Mouse (Mus musculus) adrenal gland, postnatal 25 days (tissue): ENCODE measurements around the gene Ccdc170. TPM values are rescaled to one million over a fixed set of nuclear protein-coding genes. Genes with fewer than 3 reads are reported as not detected.
"Not testable (repeated sequence)": the region's sequence is repeated elsewhere in the genome, so short reads cannot be mapped to it uniquely, and the experiment has no call there.

Experiments used
- DNase-seq: peaks from one replicate; pipeline ENCODE4 v3.0.0; 2021; ENCODE audit warnings: mixed read lengths
- total RNA-seq: library from RNA; stranded (reverse); gene quantifications from 2 replicates; pipeline ENCODE4 v1.2.3, GENCODE M21; 2021

Ccdc170 gene
- total RNA-seq, 1 experiment from 2014 or later, result 2.0 TPM

DNA sequence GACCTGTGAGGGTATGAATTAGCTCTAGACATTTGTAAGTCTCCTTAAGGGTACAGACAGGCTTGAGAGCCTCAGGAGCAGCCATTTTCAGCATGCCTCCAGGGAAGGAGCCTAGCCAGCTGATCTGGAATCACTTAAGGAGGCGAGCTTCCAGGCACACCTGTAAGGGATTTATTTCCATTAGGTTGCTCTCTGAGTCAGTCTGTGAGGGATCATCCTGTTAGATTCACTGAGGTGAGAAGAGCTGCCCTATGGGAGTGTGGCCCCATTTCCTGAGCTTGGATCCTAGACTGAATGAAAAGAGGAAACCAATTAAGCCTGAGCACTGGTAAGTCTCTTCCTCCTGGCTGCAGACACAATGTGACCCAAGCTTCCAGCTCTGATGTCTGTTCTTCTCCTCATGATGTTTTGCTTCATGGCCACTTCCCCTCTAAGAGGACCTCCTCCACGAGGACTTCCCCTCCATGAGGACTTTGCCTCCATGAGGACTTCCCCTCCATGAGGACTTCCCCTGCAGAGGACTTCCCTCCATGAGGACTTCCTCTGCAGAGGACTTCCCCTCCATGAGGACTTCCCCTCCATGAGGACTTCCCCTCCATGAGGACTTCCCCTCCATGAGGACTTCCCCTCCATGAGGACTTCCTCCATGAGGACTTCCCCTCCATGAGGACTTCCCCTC, 118.6 kb downstream of the Ccdc170 start:
- no peak for DNase-seq

DNA sequence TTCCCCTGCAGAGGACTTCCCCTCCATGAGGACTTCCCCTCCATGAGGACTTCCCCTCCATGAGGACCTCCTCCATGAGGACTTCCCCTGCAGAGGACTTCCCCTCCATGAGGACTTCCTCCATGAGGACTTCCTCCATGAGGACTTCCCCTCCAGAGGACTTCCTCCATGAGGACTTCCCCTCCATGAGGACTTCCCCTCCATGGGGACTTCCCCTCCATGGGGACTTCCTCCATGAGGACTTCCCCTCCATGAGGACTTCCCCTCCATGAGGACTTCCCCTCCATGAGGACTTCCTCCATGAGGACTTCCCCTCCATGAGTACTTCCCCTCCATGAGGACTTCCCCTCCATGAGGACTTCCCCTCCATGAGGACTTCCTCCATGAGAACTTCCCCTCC, 119.3 kb downstream of the Ccdc170 start:
- DNase-seq, result not testable (repeated sequence)

DNA sequence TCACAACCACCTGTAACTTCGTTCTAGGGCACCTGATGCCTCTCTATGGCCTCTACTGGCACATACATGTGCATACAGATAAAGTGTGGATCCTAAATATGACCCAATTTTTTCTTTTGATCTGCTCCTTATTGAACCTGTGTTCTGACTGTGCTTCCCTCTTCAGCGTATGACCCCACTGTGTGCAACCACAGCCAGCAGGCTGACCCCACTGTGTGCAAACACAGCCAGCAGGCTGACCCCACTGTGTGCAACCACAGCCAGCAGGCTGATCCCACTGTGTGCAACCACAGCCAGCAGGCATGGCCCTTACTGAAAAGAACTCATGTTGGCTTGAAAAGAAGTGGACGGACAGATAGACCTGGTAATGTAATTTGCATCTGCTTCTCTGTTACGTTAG, 120.2 kb downstream of the Ccdc170 start:
- DNase-seq, result no peak

DNA sequence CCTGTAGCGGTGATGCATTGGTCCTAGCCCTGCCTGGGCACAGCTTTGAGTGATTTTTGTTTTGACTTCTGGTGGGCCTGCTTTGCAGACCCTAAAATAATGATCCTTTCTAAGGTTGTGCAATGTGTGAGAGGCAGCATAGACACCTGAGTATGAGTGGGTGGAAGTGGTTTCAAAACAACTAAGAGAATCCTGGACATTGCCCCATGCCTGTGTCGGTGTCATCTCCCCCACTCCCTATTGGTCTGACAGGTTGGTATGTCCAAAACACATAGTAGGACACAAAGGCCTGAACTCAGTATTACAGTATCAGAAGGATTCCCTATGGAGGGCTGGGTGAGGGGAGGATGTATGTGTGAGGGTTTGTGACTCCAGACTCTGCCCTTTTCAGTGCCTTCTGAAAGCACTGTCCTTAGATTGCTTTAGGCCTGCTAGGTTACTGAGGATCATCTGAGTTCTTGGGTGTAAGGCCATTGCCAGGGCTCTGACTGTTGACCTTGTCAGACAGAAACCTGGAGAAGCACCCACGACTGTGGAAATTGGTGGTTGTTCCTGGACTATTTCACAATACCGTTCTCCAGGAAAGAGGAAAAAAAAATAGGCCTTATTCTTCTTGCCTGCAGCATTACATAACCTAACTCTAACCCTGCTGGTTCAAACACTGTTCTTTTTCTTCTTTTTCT, 122.4 kb downstream of the Ccdc170 start:
- DNase-seq, result no peak

DNA sequence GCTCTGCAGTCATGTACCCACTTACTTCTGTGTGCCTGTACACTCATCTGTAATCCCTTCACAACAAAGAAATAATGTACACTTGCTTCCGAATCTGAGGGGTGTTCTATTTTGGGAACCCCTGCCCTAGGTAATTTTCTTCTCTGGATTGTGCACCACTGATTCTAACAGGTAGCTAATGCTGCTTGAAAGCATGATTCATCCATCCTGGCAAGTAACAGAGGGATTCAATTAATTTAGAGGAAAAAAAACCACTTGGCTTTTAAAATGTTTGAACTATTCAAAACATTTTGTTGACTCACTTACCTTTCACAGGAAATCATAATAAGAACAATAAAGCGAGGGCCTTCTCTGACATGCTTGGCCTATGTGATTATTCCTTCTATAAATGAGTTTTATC, 127.9 kb downstream of the Ccdc170 start:
- no peak for DNase-seq

DNA sequence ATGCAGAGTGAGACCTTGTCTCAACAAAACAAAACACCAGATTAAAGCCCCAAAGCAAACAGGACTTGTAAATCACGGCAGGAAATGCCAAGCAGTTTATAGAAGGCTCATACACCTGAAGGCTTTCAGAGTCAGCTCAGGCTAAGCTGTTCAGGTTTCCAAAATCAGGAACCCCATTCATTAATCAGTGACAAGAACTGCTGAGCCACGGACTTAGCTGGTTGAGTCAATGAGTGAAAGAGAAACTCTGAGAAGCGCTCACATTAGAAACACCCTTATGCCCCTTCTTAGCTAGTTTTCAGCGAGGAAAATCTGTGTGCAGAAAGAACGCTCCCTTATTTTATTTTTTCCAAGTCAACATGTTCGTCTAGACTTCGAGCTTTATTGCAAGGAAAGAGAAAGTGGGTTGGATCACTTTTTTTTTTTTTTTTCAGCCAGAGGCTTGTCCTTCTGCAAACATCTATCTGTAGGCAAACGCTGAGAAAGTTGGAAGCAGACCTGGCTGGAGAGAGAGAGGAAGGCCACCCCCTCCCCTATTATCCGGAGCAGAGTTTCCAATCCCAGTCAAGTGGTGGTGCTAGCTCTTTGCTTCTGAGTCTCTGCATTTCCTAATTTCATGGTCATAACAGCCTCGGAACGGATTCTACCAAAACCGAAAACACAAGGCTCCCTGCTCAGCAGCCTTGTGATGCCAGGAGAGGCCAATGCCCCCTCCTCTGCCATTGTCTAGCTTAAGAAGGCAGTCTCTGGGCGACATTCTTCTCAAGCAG, 129.3 kb downstream of the Ccdc170 start, which contains the start of gene Esr1:
Esr1 (plus strand) TSS at position 208 of the 770 bp plus-strand sequence.
- no peak for DNase-seq

Other genes starting within 250 kb of the Ccdc170 start
- gene Akap12, start 216.1 kb upstream of the Ccdc170 start, total RNA-seq, result 18.0 and 18.6 TPM in 2 replicates
- 11.0 and 11.5 TPM in 2 replicates for gene Zbtb2, start 94.4 kb upstream of the Ccdc170 start, total RNA-seq
- gene Rmnd1, start 50.1 kb upstream of the Ccdc170 start, total RNA-seq, result 48.4 and 53.7 TPM in 2 replicates
- gene Armt1, start 50.0 kb upstream of the Ccdc170 start, total RNA-seq, result 20.6 and 21.1 TPM in 2 replicates
- gene Esr1, start 129.1 kb downstream of the Ccdc170 start, total RNA-seq, result 12.0 and 12.8 TPM in 2 replicates